Mouse (Mus musculus) Muller cell, postnatal 12 days (primary cell): ENCODE data around the gene Zfp281.

Experiments used
- DNase-seq: peaks from one replicate; pipeline ENCODE4 v3.0.0-alpha.2; 2015; ENCODE audit errors: inconsistent ontology term

Gene Zfp281

GRCm38 (mm10) chr1:136613300-136613751, 11.4 kb upstream of the Zfp281 start:
- DNase-seq, result peak; percentile 80

GRCm38 (mm10) chr1:136614748-136615440, 9.8 kb upstream of the Zfp281 start:
- no peak for DNase-seq

- no peak for DNase-seq
Observed at GRCm38 (mm10) chr1:136617163-136617788, 7.4 kb upstream of the Zfp281 start.

GRCm38 (mm10) chr1:136618570-136618969, 6.1 kb upstream of the Zfp281 start:
- DNase-seq, result no peak

GRCm38 (mm10) chr1:136625019-136625895, 556 bp downstream of the Zfp281 start:
- DNase-seq, result peak; percentile 65

GRCm38 (mm10) chr1:136626141-136626540, 1.4 kb downstream of the Zfp281 start:
- no peak for DNase-seq

GRCm38 (mm10) chr1:136626756-136627155, 2.1 kb downstream of the Zfp281 start:
- DNase-seq, result no peak

- no peak for DNase-seq
Observed at GRCm38 (mm10) chr1:136627591-136627990, 2.9 kb downstream of the Zfp281 start.

- no peak for DNase-seq
Observed at GRCm38 (mm10) chr1:136632891-136633290, 8.2 kb downstream of the Zfp281 start.

- DNase-seq, result no peak
Observed at GRCm38 (mm10) chr1:136635644-136636043, 10.9 kb downstream of the Zfp281 start.

- DNase-seq, result no peak
Observed at GRCm38 (mm10) chr1:136636946-136637345, 12.2 kb downstream of the Zfp281 start.

- DNase-seq, result no peak
Observed at GRCm38 (mm10) chr1:136637696-136638095, 13.0 kb downstream of the Zfp281 start.

- DNase-seq, result no peak
Observed at GRCm38 (mm10) chr1:136638211-136638610, 13.5 kb downstream of the Zfp281 start.

GRCm38 (mm10) chr1:136638699-136639098, 14.0 kb downstream of the Zfp281 start:
- DNase-seq, result no peak

GRCm38 (mm10) chr1:136639221-136639620, 14.5 kb downstream of the Zfp281 start:
- DNase-seq, result no peak

- DNase-seq, result no peak
Observed at GRCm38 (mm10) chr1:136642701-136643100, 18.0 kb downstream of the Zfp281 start.

- DNase-seq, result no peak
Observed at GRCm38 (mm10) chr1:136644486-136644885, 19.8 kb downstream of the Zfp281 start.

GRCm38 (mm10) chr1:136645849-136646625, 21.3 kb downstream of the Zfp281 start:
- DNase-seq, result no peak

- DNase-seq, result no peak
Observed at GRCm38 (mm10) chr1:136652066-136652465, 27.4 kb downstream of the Zfp281 start.

- no peak for DNase-seq
Observed at GRCm38 (mm10) chr1:136653526-136653925, 28.8 kb downstream of the Zfp281 start.

- DNase-seq, result no peak
Observed at GRCm38 (mm10) chr1:136654385-136654784, 29.7 kb downstream of the Zfp281 start.

GRCm38 (mm10) chr1:136656619-136657018, 31.9 kb downstream of the Zfp281 start:
- DNase-seq, result peak; percentile 21
